In genomic region chr14:25394931-25395330, GRCm38 (mm10) we compare ENCODE assay signal across 17 mouse cellular contexts.
DNase-seq lines count a peak whose midpoint lies in the region; ATAC-seq lines count a peak whose summit lies in the region.
"Had no signal": no experiment of that assay in that cellular context is flagged by ENCODE, and none has a peak within 500 bp of the region (broad histone marks: within the 10 kb centered on the region; RNA-seq: fewer than 3 reads in every experiment).

No protein-coding gene starts in this region.

- no peaks in the 10 kb centered on the region for H3K36me3 ChIP-seq in hindbrain, embryonic 10.5 days
- H3K36me3 ChIP-seq in hindbrain, embryonic 16.5 days (ENCODE audit: control insufficient read depth, insufficient read depth, low read length) = no peaks in the 10 kb centered on the region
- H3K36me3 ChIP-seq in heart, embryonic 10.5 days = no peaks in the 10 kb centered on the region
- H3K36me3 ChIP-seq in midbrain, embryonic 13.5 days = no peaks in the 10 kb centered on the region
- H3K36me3 ChIP-seq: G1E; limb, embryonic 10.5 days; liver, embryonic 13.5 days had no signal

- no peaks in the 10 kb centered on the region for H3K9me3 ChIP-seq in hindbrain, embryonic 10.5 days
- no peaks in the 10 kb centered on the region for H3K9me3 ChIP-seq in hindbrain, embryonic 16.5 days (ENCODE audit: control insufficient read depth, low read length)
- no peaks in the 10 kb centered on the region for H3K9me3 ChIP-seq in heart, embryonic 10.5 days
- no peaks in the 10 kb centered on the region for H3K9me3 ChIP-seq in midbrain, embryonic 13.5 days
- H3K9me3 ChIP-seq: limb, embryonic 10.5 days; liver, embryonic 13.5 days had no signal

- H3K4me2 ChIP-seq in hindbrain, embryonic 16.5 days (ENCODE audit: low read length) = no peak overlapping the region
- no peak overlapping the region for H3K4me2 ChIP-seq in midbrain, embryonic 13.5 days (replicated peaks)
- H3K4me2 ChIP-seq: liver, embryonic 13.5 days had no signal

- H3K9ac ChIP-seq in hindbrain, embryonic 16.5 days (ENCODE audit: low read depth, low read length) = no peak overlapping the region
- no peak overlapping the region; the same call in 1 of the 2 replicates for H3K9ac ChIP-seq in midbrain, embryonic 13.5 days (replicated peaks)
- H3K9ac ChIP-seq: liver, embryonic 13.5 days had no signal

- ATAC-seq in hindbrain, embryonic 16.5 days = no peak
- no peak for ATAC-seq in midbrain, embryonic 13.5 days
- ATAC-seq: CD4-positive, CD25-positive, alpha-beta regulatory T cell, adult 4 months had no signal

- WGBS in hindbrain, embryonic 10.5 days = 58% methylated on average over 6 of the region's 6 CpGs
- WGBS in hindbrain, embryonic 16.5 days = 45% methylated on average over 6 of the region's 6 CpGs
- 79% methylated on average over 6 of the region's 6 CpGs for WGBS in heart, embryonic 10.5 days
- WGBS in midbrain, embryonic 13.5 days = 54% methylated on average over 6 of the region's 6 CpGs

- no peak overlapping the region for H3K4me3 ChIP-seq in hindbrain, embryonic 10.5 days
- H3K4me3 ChIP-seq in hindbrain, embryonic 16.5 days (ENCODE audit: low read length) = no peak overlapping the region
- no peak overlapping the region for H3K4me3 ChIP-seq in heart, embryonic 10.5 days
- H3K4me3 ChIP-seq in midbrain, embryonic 13.5 days (replicated peaks) = no peak overlapping the region
- H3K4me3 ChIP-seq: limb, embryonic 10.5 days; liver, embryonic 13.5 days had no signal

- H3K27ac ChIP-seq in hindbrain, embryonic 10.5 days = peak overlapping the region; percentile 79
- no peak overlapping the region for H3K27ac ChIP-seq in hindbrain, embryonic 16.5 days (ENCODE audit: low read depth, low read length)
- H3K27ac ChIP-seq in heart, embryonic 10.5 days = peak overlapping the region; percentile 56; the same call in 1 of the 2 replicates
- H3K27ac ChIP-seq in midbrain, embryonic 13.5 days = peak overlapping the region; percentile 35
- H3K27ac ChIP-seq: limb, embryonic 10.5 days; liver, embryonic 13.5 days had no signal

- peak; percentile 31 for DNase-seq in adrenal gland, adult 2 months
- DNase-seq in adrenal gland, adult 8-10 months = no peak
- DNase-seq in hindbrain, embryonic 10.5 days (ENCODE audit: low spot score) = peak; percentile 15
- no peak for DNase-seq in heart, embryonic 10.5 days (ENCODE audit: low spot score)
- no peak for DNase-seq in thymus, postnatal 36 days
- DNase-seq in kidney, adult 9 months = no peak
- DNase-seq: cerebellum, adult 11-12 months; cerebellum, postnatal 36 days; gastrocnemius, postnatal 10 days; kidney, adult 2 months; liver, embryonic 13.5 days; thymus, postnatal 4 days had no signal

- peaks cover 62% of the 10 kb centered on the region for H3K4me1 ChIP-seq in hindbrain, embryonic 10.5 days (replicated peaks)
- peaks cover 19% of the 10 kb centered on the region for H3K4me1 ChIP-seq in hindbrain, embryonic 16.5 days (ENCODE audit: control insufficient read depth, insufficient read depth, low read depth, low read length)
- peaks cover 44% of the 10 kb centered on the region for H3K4me1 ChIP-seq in heart, embryonic 10.5 days
- H3K4me1 ChIP-seq in midbrain, embryonic 13.5 days (replicated peaks) = peaks cover 55% of the 10 kb centered on the region

- peaks cover 45% of the 10 kb centered on the region for H3K27me3 ChIP-seq in hindbrain, embryonic 10.5 days (ENCODE audit: insufficient read depth, poor library complexity, severe bottlenecking)
- no peaks in the 10 kb centered on the region for H3K27me3 ChIP-seq in hindbrain, embryonic 16.5 days (replicated peaks; ENCODE audit: control insufficient read depth, insufficient read depth, low read length)
- no peaks in the 10 kb centered on the region for H3K27me3 ChIP-seq in heart, embryonic 10.5 days (ENCODE audit: insufficient read depth, poor library complexity, severe bottlenecking)
- H3K27me3 ChIP-seq in midbrain, embryonic 13.5 days = no peaks in the 10 kb centered on the region
- H3K27me3 ChIP-seq: liver, embryonic 13.5 days had no signal

Comparison
In these comparisons a context has a peak if more than half of its experiments do, and no peak if none do; other contexts are left out.
1. DNase-seq: peak in adrenal gland, adult 2 months (single experiment) and hindbrain, embryonic 10.5 days (single experiment); none in adrenal gland, adult 8-10 months (single experiment), heart, embryonic 10.5 days (single experiment), thymus, postnatal 36 days (0 of 2) and kidney, adult 9 months (single experiment).